Mouse (Mus musculus): ENCODE measurements around the gene Krtap6-1.

DNA sequence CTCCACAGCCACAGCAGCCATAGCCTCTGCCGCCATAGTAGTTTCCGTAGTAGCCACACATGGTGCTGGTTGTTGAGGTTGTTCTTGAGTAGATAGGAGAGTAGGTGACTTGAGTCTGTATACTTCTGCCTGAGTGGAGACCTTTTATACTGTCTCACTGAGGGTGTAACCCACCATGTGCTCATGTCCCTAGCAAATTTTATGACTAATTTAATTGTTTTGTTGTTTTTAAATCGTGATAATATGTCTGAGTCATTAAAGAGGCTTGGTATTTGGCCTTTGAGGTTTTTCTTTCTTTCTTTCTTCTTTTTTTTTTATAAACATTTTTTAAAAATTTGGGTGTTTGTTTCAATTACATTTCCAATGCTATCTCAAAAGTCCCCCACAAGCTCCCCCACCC lies 16.3 kb downstream of the Krtap6-1 start, which contains the start of gene Krtap6-5:
- TF ChIP-seq CTCF (IDR thresholded peaks at IDR 0.05) (no peak), POLR2A (IDR thresholded peaks at IDR 0.05; ENCODE audit: insufficient read depth, low read depth, low read length) (no peak), EP300 (IDR thresholded peaks at IDR 0.05; ENCODE audit: insufficient read depth, low read depth, low read length) (no peak)

Data from heart, adult 2 months (tissue).